Mouse (Mus musculus) small intestine, adult 2 months (tissue): Measurements from ENCODE around the gene Cpm. TPM values are rescaled to one million over a fixed set of nuclear protein-coding genes. Genes with fewer than 3 reads are reported as not detected.
"Not testable (repeated sequence)": the region's sequence is repeated elsewhere in the genome, so short reads cannot be mapped to it uniquely, and the experiment has no call there.

Source experiments
- H3K27ac ChIP-seq: fragments of 200-500 bp; 2 replicates; pipeline ENCODE4 v1.5.1; 2012; ENCODE audit warnings: low read depth, low read length, control low read depth, inconsistent platforms; ENCODE audit not compliant: insufficient read depth
- H3K27me3 ChIP-seq: fragments of 200-500 bp; 2 replicates; pipeline ENCODE4 v1.6.1; 2012; ENCODE audit warnings: mild to moderate bottlenecking, moderate library complexity, low read length, inconsistent platforms; ENCODE audit not compliant: control insufficient read depth, insufficient read depth
- H3K36me3 ChIP-seq: fragments of 200-500 bp; 2 replicates; pipeline ENCODE4 v1.6.1; 2012; ENCODE audit warnings: mild to moderate bottlenecking, low read length, control low read depth, inconsistent platforms; ENCODE audit not compliant: control insufficient read depth, insufficient read depth
- H3K4me1 ChIP-seq: fragments of 200-500 bp; 2 replicates; pipeline ENCODE4 v1.6.1; 2012; ENCODE audit warnings: low read length, inconsistent platforms, mixed read lengths; ENCODE audit not compliant: control insufficient read depth, insufficient read depth, insufficient read length
- H3K4me3 ChIP-seq: fragments of 200-500 bp; 2 replicates; pipeline ENCODE4 v1.5.1; 2012; ENCODE audit warnings: low read depth, mild to moderate bottlenecking, control low read depth, inconsistent platforms, low read length, moderate library complexity
- CTCF ChIP-seq: fragments of 200-500 bp; IDR thresholded peaks from 2 replicates; pipeline ENCODE4 v1.5.1; 2012; ENCODE audit warnings: low read depth, mild to moderate bottlenecking, control low read depth, inconsistent platforms, low read length, moderate library complexity, mixed read lengths; ENCODE audit not compliant: insufficient replicate concordance, insufficient read length; ENCODE audit errors: extremely low read depth
- POLR2A ChIP-seq: fragments of 200-500 bp; IDR thresholded peaks from 2 replicates; pipeline ENCODE4 v1.6.1; 2012; ENCODE audit warnings: low read depth, mild to moderate bottlenecking, control low read depth, inconsistent platforms, low read length, moderate library complexity
- WGBS: fragments of 180-500 bp; shearing (Covaris S2); methylation state at CpG from one replicate; pipeline ENCODE4 v1.1.7; 2018; 5-methylcytosine and 5-hydroxymethylcytosine counted together
- polyA plus RNA-seq: library from polyadenylated mRNA; depleted of rRNA; stranded (reverse); fragments of >200 nt; gene quantifications from 2 replicates; pipeline ENCODE4 v1.2.3, GENCODE M21; 2012

Cpm gene
- polyA plus RNA-seq, 1 experiment: 13.8 TPM

- TF ChIP-seq POLR2A (no peak), CTCF (no peak)
- Histone ChIP-seq H3K4me1 (peaks cover 2% of the 10 kb centered on the region; the same call in 1 of the 2 replicates), H3K36me3 (no peaks in the 10 kb centered on the region), H3K4me3 (no peak overlapping the region), H3K27me3 (no peaks in the 10 kb centered on the region), H3K27ac (no peak overlapping the region)
- WGBS: 75% methylated on average over 3 of the region's 3 CpGs
Measured at GRCm38 (mm10) chr10:117584102-117584501, 45.2 kb upstream of the Cpm start.

GRCm38 (mm10) chr10:117584566-117585515 is 44.5 kb upstream of the Cpm start:
- Histone ChIP-seq H3K4me1 (peaks cover 2% of the 10 kb centered on the region; the same call in 1 of the 2 replicates), H3K36me3 (no peaks in the 10 kb centered on the region), H3K27ac (no peak overlapping the region), H3K4me3 (no peak overlapping the region), H3K27me3 (no peaks in the 10 kb centered on the region)
- 90% methylated on average over 6 of the region's 6 CpGs for WGBS
- TF ChIP-seq CTCF (no peak), POLR2A (no peak)

GRCm38 (mm10) chr10:117585600-117586299 is 43.5 kb upstream of the Cpm start:
- no peaks in the 10 kb centered on the region for H3K36me3 ChIP-seq
- TF ChIP-seq CTCF: no peak
- TF ChIP-seq POLR2A: no peak
- 56% methylated on average over 2 of the region's 2 CpGs for WGBS
- no peak overlapping the region for H3K4me3 ChIP-seq
- no peak overlapping the region for H3K27ac ChIP-seq
- peaks cover 4% of the 10 kb centered on the region; the same call in 1 of the 2 replicates for H3K4me1 ChIP-seq
- no peaks in the 10 kb centered on the region for H3K27me3 ChIP-seq

GRCm38 (mm10) chr10:117586859-117587258 is 42.4 kb upstream of the Cpm start:
- no peaks in the 10 kb centered on the region for H3K27me3 ChIP-seq
- H3K4me1 ChIP-seq: peaks cover 4% of the 10 kb centered on the region; the same call in 1 of the 2 replicates
- no peak for TF ChIP-seq POLR2A
- no peak for TF ChIP-seq CTCF
- WGBS: 49% methylated on average over 11 of the region's 11 CpGs
- no peaks in the 10 kb centered on the region for H3K36me3 ChIP-seq
- no peak overlapping the region for H3K4me3 ChIP-seq
- no peak overlapping the region for H3K27ac ChIP-seq

GRCm38 (mm10) chr10:117587335-117587734 is 42.0 kb upstream of the Cpm start:
- H3K27me3 ChIP-seq: no peaks in the 10 kb centered on the region
- H3K36me3 ChIP-seq: no peaks in the 10 kb centered on the region
- TF ChIP-seq POLR2A: no peak
- no peak for TF ChIP-seq CTCF
- no peak overlapping the region for H3K4me3 ChIP-seq
- H3K4me1 ChIP-seq: peaks cover 4% of the 10 kb centered on the region; the same call in 1 of the 2 replicates
- WGBS: 93% methylated on average over 10 of the region's 10 CpGs
- no peak overlapping the region for H3K27ac ChIP-seq

GRCm38 (mm10) chr10:117588416-117589143 is 40.7 kb upstream of the Cpm start:
- 81% methylated on average over 11 of the region's 11 CpGs for WGBS
- H3K4me3 ChIP-seq, H3K27ac ChIP-seq, H3K36me3 ChIP-seq, H3K4me1 ChIP-seq, H3K27me3 ChIP-seq: not testable (repeated sequence)
